In genomic region chr2:10615500-10615899, GRCm38 (mm10) we compare ENCODE assay signal across 18 mouse cellular contexts.
"Had no signal": no experiment of that assay in that cellular context is flagged by ENCODE, and none has a peak within 500 bp of the region (broad histone marks: within the 10 kb centered on the region; RNA-seq: fewer than 3 reads in every experiment).

No protein-coding gene starts in this region.

- H3K4me3 ChIP-seq: midbrain, embryonic 10.5 days; midbrain, embryonic 12.5 days; myocyte; neural tube, embryonic 13.5 days; neural tube, embryonic 15.5 days had no signal

- H3K27ac ChIP-seq: midbrain, embryonic 10.5 days; midbrain, embryonic 12.5 days; neural tube, embryonic 13.5 days; neural tube, embryonic 15.5 days had no signal

- H3K9ac ChIP-seq: lung, embryonic 14.5 days; midbrain, embryonic 12.5 days; neural tube, embryonic 13.5 days; neural tube, embryonic 15.5 days had no signal

- H3K4me1 ChIP-seq: midbrain, embryonic 10.5 days; midbrain, embryonic 12.5 days; neural tube, embryonic 13.5 days; neural tube, embryonic 15.5 days had no signal

- H3K27me3 ChIP-seq: midbrain, embryonic 12.5 days; neural tube, embryonic 13.5 days; neural tube, embryonic 15.5 days had no signal

- ATAC-seq: midbrain, embryonic 16.5 days had no signal

- H3K36me3 ChIP-seq: midbrain, embryonic 10.5 days; midbrain, embryonic 12.5 days; neural tube, embryonic 13.5 days; neural tube, embryonic 15.5 days had no signal

- DNase-seq: lung, embryonic 14.5 days; lung, postnatal 10 days; lung, postnatal 4 days; midbrain, embryonic 14.5 days; retina, postnatal 1 day; right cerebral cortex, adult 18-20 months; right cerebral cortex, postnatal 25 days; right cerebral cortex, postnatal 4 days; spleen, adult 18-20 months; thymus, adult 18-20 months; thymus, postnatal 14 days; thymus, postnatal 36 days had no signal

- H3K4me2 ChIP-seq: lung, embryonic 14.5 days; midbrain, embryonic 12.5 days; neural tube, embryonic 13.5 days; neural tube, embryonic 15.5 days had no signal

- H3K9me3 ChIP-seq: midbrain, embryonic 10.5 days; midbrain, embryonic 12.5 days; neural tube, embryonic 13.5 days; neural tube, embryonic 15.5 days had no signal
